Mouse (Mus musculus) kidney, adult 2 months (tissue): ENCODE measurements around the gene Ctr9.

ENCODE experiments used
- CTCF ChIP-seq: fragments of 200-500 bp; conservative IDR thresholded peaks from 2 replicates; pipeline ENCODE4 v1.5.1; 2011; ENCODE audit warnings: low read depth, mild to moderate bottlenecking, control low read depth, low read length, moderate library complexity, mixed read lengths; ENCODE audit not compliant: insufficient read depth, insufficient read length
- POLR2A ChIP-seq: fragments of 200-500 bp; IDR thresholded peaks from one replicate; pipeline ENCODE4 v1.6.1; 2011; ENCODE audit warnings: low read depth, low read length, control low read depth

GRCm38 (mm10) chr7:111059527-111059926 lies 30.8 kb downstream of the Ctr9 start:
- TF ChIP-seq CTCF (no peak), POLR2A (no peak)
